Mouse (Mus musculus): ENCODE results near the gene Mpeg1. TPM values are rescaled to one million over a fixed set of nuclear protein-coding genes. Genes with fewer than 3 reads are reported as not detected.

Gene Mpeg1
- polyA plus RNA-seq, 1 experiment from 2014 or later = 0.84 TPM

- Histone ChIP-seq H3K27ac (replicated peaks) (no peak overlapping the region), H3K4me1 (replicated peaks; ENCODE audit: control insufficient read depth, insufficient read depth) (no peaks in the 10 kb centered on the region; the same call in 1 of the 2 replicates), H3K4me2 (replicated peaks; ENCODE audit: low read depth) (no peak overlapping the region), H3K27me3 (ENCODE audit: control insufficient read depth, insufficient read depth, low read length) (no peaks in the 10 kb centered on the region), H3K4me3 (ENCODE audit: low read depth, low read length) (no peak overlapping the region), H3K9ac (ENCODE audit: low read length) (no peak overlapping the region), H3K36me3 (ENCODE audit: control insufficient read depth, insufficient read depth, low read length) (no peaks in the 10 kb centered on the region), H3K9me3 (ENCODE audit: control insufficient read depth, low read length) (no peaks in the 10 kb centered on the region)
- TF ChIP-seq EP300 (optimal IDR thresholded peaks at IDR 0.05) = no peak
- no peak for TF ChIP-seq CTCF (IDR thresholded peaks at IDR 0.05; ENCODE audit: low read depth)
- ATAC-seq (ENCODE audit: low FRiP score, low TSS enrichment) (no peak), DNase-seq (ENCODE audit: low spot score) (no peak)
- 73% methylated on average over 2 of the region's 2 CpGs for WGBS
Observed at GRCm38 (mm10) chr19:12496241-12496640, 35.7 kb downstream of the Mpeg1 start.

DNA sequence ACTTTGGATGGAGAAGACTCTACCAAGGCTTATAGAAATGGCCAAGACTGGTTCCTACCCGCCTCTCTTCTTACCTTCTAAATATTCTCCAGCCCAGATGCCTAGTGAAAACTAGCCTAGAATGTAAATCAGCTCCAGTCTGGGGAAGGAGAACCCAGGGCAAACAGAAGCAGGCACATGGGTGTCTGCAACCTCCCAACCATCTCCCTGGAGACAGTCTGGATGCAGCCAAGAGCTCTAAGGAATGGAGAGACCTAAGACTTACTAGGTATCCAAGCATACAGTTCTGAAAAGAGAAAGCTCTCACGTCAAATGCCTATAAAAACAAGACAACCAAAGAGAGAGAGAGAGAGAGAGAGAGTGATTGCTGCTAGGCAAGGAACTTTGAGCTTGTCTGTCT lies 37.3 kb downstream of the Mpeg1 start:
- Histone ChIP-seq H3K27ac (replicated peaks) (no peak overlapping the region), H3K4me3 (ENCODE audit: low read depth, low read length) (no peak overlapping the region), H3K4me2 (replicated peaks; ENCODE audit: low read depth) (no peak overlapping the region), H3K4me1 (replicated peaks; ENCODE audit: control insufficient read depth, insufficient read depth) (no peaks in the 10 kb centered on the region; the same call in 1 of the 2 replicates), H3K9me3 (ENCODE audit: control insufficient read depth, low read length) (no peaks in the 10 kb centered on the region), H3K9ac (ENCODE audit: low read length) (no peak overlapping the region), H3K36me3 (ENCODE audit: control insufficient read depth, insufficient read depth, low read length) (no peaks in the 10 kb centered on the region), H3K27me3 (ENCODE audit: control insufficient read depth, insufficient read depth, low read length) (no peaks in the 10 kb centered on the region)
- WGBS = 85% methylated on average over 2 of the region's 2 CpGs
- DNase-seq (ENCODE audit: low spot score) (no peak), ATAC-seq (ENCODE audit: low FRiP score, low TSS enrichment) (no peak)
- TF ChIP-seq EP300 (optimal IDR thresholded peaks at IDR 0.05) = no peak
- TF ChIP-seq CTCF (IDR thresholded peaks at IDR 0.05; ENCODE audit: low read depth) = no peak

DNA sequence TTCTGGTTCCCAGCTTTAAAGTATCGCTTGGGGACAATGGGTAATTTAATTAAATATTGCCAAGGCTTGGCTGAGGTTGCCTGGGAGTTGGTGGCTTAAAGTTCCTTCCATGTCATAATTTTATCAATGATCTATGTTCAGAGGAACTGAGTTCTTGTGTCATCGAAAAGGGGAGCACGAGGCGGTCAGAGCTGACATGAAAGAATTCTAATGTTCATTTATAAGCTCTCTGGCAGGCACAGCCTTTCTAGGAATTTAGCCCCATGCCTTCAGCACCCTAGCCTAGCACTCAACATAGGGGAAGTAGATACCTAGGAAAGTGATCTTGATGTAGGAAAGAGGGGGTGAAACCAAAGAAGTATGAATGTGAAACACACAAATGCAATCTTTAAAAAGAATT lies 37.7 kb downstream of the Mpeg1 start:
- ATAC-seq (ENCODE audit: low FRiP score, low TSS enrichment) = no peak
- Histone ChIP-seq H3K4me1 (replicated peaks; ENCODE audit: control insufficient read depth, insufficient read depth) (no peaks in the 10 kb centered on the region; the same call in 1 of the 2 replicates), H3K27ac (replicated peaks) (no peak overlapping the region), H3K27me3 (ENCODE audit: control insufficient read depth, insufficient read depth, low read length) (no peaks in the 10 kb centered on the region), H3K4me3 (ENCODE audit: low read depth, low read length) (no peak overlapping the region), H3K9me3 (ENCODE audit: control insufficient read depth, low read length) (no peaks in the 10 kb centered on the region), H3K9ac (ENCODE audit: low read length) (no peak overlapping the region), H3K4me2 (replicated peaks; ENCODE audit: low read depth) (no peak overlapping the region), H3K36me3 (ENCODE audit: control insufficient read depth, insufficient read depth, low read length) (no peaks in the 10 kb centered on the region)
- WGBS = 68% methylated on average over 4 of the region's 4 CpGs
- DNase-seq (ENCODE audit: low spot score) = no peak
- TF ChIP-seq CTCF (IDR thresholded peaks at IDR 0.05; ENCODE audit: low read depth) = no peak
- TF ChIP-seq EP300 (optimal IDR thresholded peaks at IDR 0.05) = no peak

GRCm38 (mm10) chr19:12498941-12499340 lies 38.4 kb downstream of the Mpeg1 start:
- ATAC-seq (ENCODE audit: low FRiP score, low TSS enrichment) = no peak
- Histone ChIP-seq H3K27ac (replicated peaks) (no peak overlapping the region), H3K9me3 (ENCODE audit: control insufficient read depth, low read length) (no peaks in the 10 kb centered on the region), H3K9ac (ENCODE audit: low read length) (no peak overlapping the region), H3K4me3 (ENCODE audit: low read depth, low read length) (no peak overlapping the region), H3K36me3 (ENCODE audit: control insufficient read depth, insufficient read depth, low read length) (no peaks in the 10 kb centered on the region), H3K4me1 (replicated peaks; ENCODE audit: control insufficient read depth, insufficient read depth) (no peaks in the 10 kb centered on the region; the same call in 1 of the 2 replicates), H3K4me2 (replicated peaks; ENCODE audit: low read depth) (peak overlapping the region; percentile 95; the same call in 1 of the 2 replicates), H3K27me3 (ENCODE audit: control insufficient read depth, insufficient read depth, low read length) (no peaks in the 10 kb centered on the region)
- WGBS = 76% methylated on average over 1 of the region's 1 CpGs
- no peak for TF ChIP-seq EP300 (optimal IDR thresholded peaks at IDR 0.05)
- TF ChIP-seq CTCF (IDR thresholded peaks at IDR 0.05; ENCODE audit: low read depth) = no peak
- DNase-seq (ENCODE audit: low spot score) = no peak

DNA sequence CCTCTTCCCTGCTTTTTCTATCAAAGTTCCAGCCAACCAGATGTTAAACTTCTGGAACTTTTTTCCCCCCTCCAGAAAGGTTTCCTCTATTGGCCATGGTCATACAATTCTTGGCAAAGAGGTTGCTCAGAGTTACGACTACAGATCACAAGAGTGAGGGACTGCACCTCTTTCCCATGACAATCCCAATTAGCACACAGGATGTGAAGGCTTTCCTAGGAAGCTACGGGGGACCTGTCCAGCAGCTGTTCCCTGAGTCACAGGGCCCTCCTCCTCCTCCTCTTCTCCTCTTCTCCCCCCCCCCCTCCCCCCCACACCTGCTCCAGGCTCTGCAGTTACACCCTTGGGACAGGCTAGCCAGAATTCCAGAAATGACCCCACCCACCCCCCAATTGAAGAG lies 38.9 kb downstream of the Mpeg1 start:
- no peak for ATAC-seq (ENCODE audit: low FRiP score, low TSS enrichment)
- Histone ChIP-seq H3K27me3 (ENCODE audit: control insufficient read depth, insufficient read depth, low read length) (no peaks in the 10 kb centered on the region), H3K9me3 (ENCODE audit: control insufficient read depth, low read length) (no peaks in the 10 kb centered on the region), H3K36me3 (ENCODE audit: control insufficient read depth, insufficient read depth, low read length) (no peaks in the 10 kb centered on the region), H3K4me2 (replicated peaks; ENCODE audit: low read depth) (peak overlapping the region; percentile 95), H3K27ac (replicated peaks) (no peak overlapping the region), H3K9ac (ENCODE audit: low read length) (peak overlapping the region; percentile 92), H3K4me3 (ENCODE audit: low read depth, low read length) (peak overlapping the region; percentile 72), H3K4me1 (replicated peaks; ENCODE audit: control insufficient read depth, insufficient read depth) (no peaks in the 10 kb centered on the region; the same call in 1 of the 2 replicates)
- no peak for TF ChIP-seq CTCF (IDR thresholded peaks at IDR 0.05; ENCODE audit: low read depth)
- TF ChIP-seq EP300 (optimal IDR thresholded peaks at IDR 0.05) = no peak
- DNase-seq (ENCODE audit: low spot score) = no peak
- WGBS = 24% methylated on average over 2 of the region's 2 CpGs

DNA sequence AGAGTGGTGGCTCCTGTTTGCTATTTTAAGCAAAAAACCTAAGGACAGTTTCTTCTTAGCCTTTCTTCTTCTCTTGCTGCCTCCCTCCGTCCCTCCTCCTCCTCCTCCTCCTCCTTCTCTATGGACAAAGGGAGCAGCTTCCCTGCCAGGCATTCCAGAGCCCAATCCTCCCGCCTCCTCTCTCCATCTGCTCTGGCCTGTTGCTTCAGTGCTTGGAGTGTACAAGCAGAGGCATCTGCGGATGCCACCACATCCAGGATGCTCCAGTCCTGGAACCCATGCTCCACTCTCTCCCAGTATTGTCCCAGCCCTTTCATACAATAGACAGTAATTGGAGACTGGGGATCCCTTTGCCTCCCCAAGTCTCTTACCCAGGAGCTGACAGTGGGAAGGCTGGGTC lies 39.5 kb downstream of the Mpeg1 start:
- Histone ChIP-seq H3K27ac (replicated peaks) (peak overlapping the region; percentile 95), H3K4me3 (ENCODE audit: low read depth, low read length) (peak overlapping the region; percentile 72), H3K36me3 (ENCODE audit: control insufficient read depth, insufficient read depth, low read length) (no peaks in the 10 kb centered on the region), H3K4me2 (replicated peaks; ENCODE audit: low read depth) (peak overlapping the region; percentile 95), H3K27me3 (ENCODE audit: control insufficient read depth, insufficient read depth, low read length) (no peaks in the 10 kb centered on the region), H3K9ac (ENCODE audit: low read length) (peak overlapping the region; percentile 92), H3K4me1 (replicated peaks; ENCODE audit: control insufficient read depth, insufficient read depth) (no peaks in the 10 kb centered on the region; the same call in 1 of the 2 replicates), H3K9me3 (ENCODE audit: control insufficient read depth, low read length) (no peaks in the 10 kb centered on the region)
- peak; percentile 50 for DNase-seq (ENCODE audit: low spot score)
- no peak for ATAC-seq (ENCODE audit: low FRiP score, low TSS enrichment)
- TF ChIP-seq EP300 (optimal IDR thresholded peaks at IDR 0.05) = no peak
- TF ChIP-seq CTCF (IDR thresholded peaks at IDR 0.05; ENCODE audit: low read depth) = no peak
- WGBS = 5% methylated on average over 3 of the region's 3 CpGs
